21 mouse cellular contexts compared by ENCODE assay signal in the genomic region with DNA sequence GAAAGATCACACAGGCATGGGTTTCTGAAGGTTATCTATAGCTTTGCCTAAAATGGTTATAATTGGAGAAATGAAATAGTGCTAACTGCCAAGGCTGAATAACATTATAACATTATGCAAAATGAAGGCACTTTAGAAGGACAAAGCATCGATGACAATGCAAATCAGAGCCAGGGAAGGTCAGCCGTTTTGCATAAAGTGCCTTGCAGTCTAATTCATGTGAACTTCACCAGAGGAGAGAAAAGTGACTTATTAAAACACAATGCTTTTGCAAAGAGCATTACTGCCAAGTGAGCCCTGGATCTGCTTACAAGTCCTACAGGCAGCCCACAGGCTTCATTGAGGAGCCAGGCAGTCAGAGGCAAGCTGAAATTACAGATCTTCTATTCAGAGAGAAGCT.
"Had no signal": no experiment of that assay in that cellular context is flagged by ENCODE, and none has a peak within 500 bp of the region (broad histone marks: within the 10 kb centered on the region; RNA-seq: fewer than 3 reads in every experiment).

No protein-coding gene starts in this region.

- H3K9ac ChIP-seq: liver, embryonic 15.5 days; liver, postnatal 0 days; lung, embryonic 15.5 days; midbrain, embryonic 12.5 days; midbrain, embryonic 15.5 days; neural tube, embryonic 13.5 days; neural tube, embryonic 15.5 days; stomach, embryonic 15.5 days had no signal

- H3K36me3 ChIP-seq: liver, embryonic 15.5 days; lung, embryonic 15.5 days; midbrain, embryonic 10.5 days; midbrain, embryonic 12.5 days; midbrain, embryonic 15.5 days; neural tube, embryonic 13.5 days; neural tube, embryonic 15.5 days; stomach, embryonic 15.5 days had no signal

- H3K9me3 ChIP-seq: liver, embryonic 15.5 days; lung, embryonic 15.5 days; midbrain, embryonic 10.5 days; midbrain, embryonic 12.5 days; midbrain, embryonic 15.5 days; neural tube, embryonic 13.5 days; neural tube, embryonic 15.5 days; stomach, embryonic 15.5 days had no signal

- H3K27me3 ChIP-seq: liver, embryonic 15.5 days; lung, embryonic 15.5 days; midbrain, embryonic 12.5 days; midbrain, embryonic 15.5 days; neural tube, embryonic 13.5 days; neural tube, embryonic 15.5 days; stomach, embryonic 15.5 days had no signal

- H3K4me3 ChIP-seq: liver, embryonic 15.5 days; lung, embryonic 15.5 days; midbrain, embryonic 10.5 days; midbrain, embryonic 12.5 days; midbrain, embryonic 15.5 days; myocyte; neural tube, embryonic 13.5 days; neural tube, embryonic 15.5 days; stomach, embryonic 15.5 days had no signal

- H3K4me1 ChIP-seq: liver, embryonic 15.5 days; lung, embryonic 15.5 days; midbrain, embryonic 12.5 days; midbrain, embryonic 15.5 days; neural tube, embryonic 15.5 days; stomach, embryonic 15.5 days had no signal

- DNase-seq: liver, postnatal 0 days; lung, adult 2 months; lung, postnatal 14 days; lung, postnatal 4 days; retina, postnatal 1 day; right cerebral cortex, adult 18-20 months; right cerebral cortex, postnatal 14 days; thymus, adult 2 months; thymus, postnatal 25 days; thymus, postnatal 4 days had no signal

- H3K27ac ChIP-seq: liver, embryonic 15.5 days; lung, embryonic 15.5 days; midbrain, embryonic 10.5 days; midbrain, embryonic 12.5 days; midbrain, embryonic 15.5 days; neural tube, embryonic 13.5 days; neural tube, embryonic 15.5 days; stomach, embryonic 15.5 days; stomach, postnatal 0 days had no signal

- H3K4me2 ChIP-seq: liver, embryonic 15.5 days; lung, embryonic 15.5 days; midbrain, embryonic 12.5 days; midbrain, embryonic 15.5 days; neural tube, embryonic 13.5 days; neural tube, embryonic 15.5 days; stomach, embryonic 15.5 days had no signal

- ATAC-seq: liver, postnatal 0 days; lung, postnatal 0 days; midbrain, embryonic 15.5 days had no signal
